Mouse (Mus musculus): ENCODE results near the gene Spns3. TPM values are rescaled to one million over a fixed set of nuclear protein-coding genes. Genes with fewer than 3 reads are reported as not detected.

Gene Spns3
- total and polyA plus RNA-seq, 2 experiments from 2014 or later, result 0.10 to 0.25 TPM

GRCm38 (mm10) chr11:72542586-72542985, 7.7 kb downstream of the Spns3 start:
- DNase-seq (ENCODE audit: low spot score), result no peak
- H3K4me2 ChIP-seq (ENCODE audit: low read depth, low read length), result no peak overlapping the region
- WGBS, result 81% methylated on average over 1 of the region's 1 CpGs
- no peak for TF ChIP-seq CTCF (IDR thresholded peaks at IDR 0.05; ENCODE audit: low read depth)
- ATAC-seq, result no peak
- H3K9ac ChIP-seq (replicated peaks; ENCODE audit: low read length), result no peak overlapping the region
- H3K27ac ChIP-seq, result no peak overlapping the region
- H3K9me3 ChIP-seq (ENCODE audit: low read length), result no peaks in the 10 kb centered on the region
- H3K4me3 ChIP-seq (ENCODE audit: low read length), result no peak overlapping the region
- no peaks in the 10 kb centered on the region for H3K4me1 ChIP-seq (ENCODE audit: insufficient read depth, low read length)
- H3K36me3 ChIP-seq (ENCODE audit: insufficient read depth, low read length), result no peaks in the 10 kb centered on the region
- H3K27me3 ChIP-seq (ENCODE audit: insufficient read depth, low read length), result no peaks in the 10 kb centered on the region

- no peaks in the 10 kb centered on the region for H3K9me3 ChIP-seq (ENCODE audit: low read length)
- no peaks in the 10 kb centered on the region for H3K36me3 ChIP-seq (ENCODE audit: insufficient read depth, low read length)
- DNase-seq (ENCODE audit: low spot score), result no peak
- H3K4me3 ChIP-seq (ENCODE audit: low read length), result no peak overlapping the region
- H3K9ac ChIP-seq (replicated peaks; ENCODE audit: low read length), result no peak overlapping the region
- no peaks in the 10 kb centered on the region for H3K27me3 ChIP-seq (ENCODE audit: insufficient read depth, low read length)
- H3K4me1 ChIP-seq (ENCODE audit: insufficient read depth, low read length), result no peaks in the 10 kb centered on the region
- no peak for TF ChIP-seq CTCF (IDR thresholded peaks at IDR 0.05; ENCODE audit: low read depth)
- H3K4me2 ChIP-seq (ENCODE audit: low read depth, low read length), result no peak overlapping the region
- 63% methylated on average over 10 of the region's 10 CpGs for WGBS
- no peak for ATAC-seq
- no peak overlapping the region for H3K27ac ChIP-seq
Measured at GRCm38 (mm10) chr11:72541928-72542327, 8.4 kb downstream of the Spns3 start.

GRCm38 (mm10) chr11:72540437-72540836, 9.9 kb downstream of the Spns3 start:
- DNase-seq (ENCODE audit: low spot score) (peak; percentile 49), ATAC-seq (no peak; the same call in 1 of the 2 replicates)
- H3K9ac ChIP-seq (replicated peaks; ENCODE audit: low read length), result no peak overlapping the region
- no peaks in the 10 kb centered on the region for H3K9me3 ChIP-seq (ENCODE audit: low read length)
- no peak overlapping the region for H3K4me3 ChIP-seq (ENCODE audit: low read length)
- 51% methylated on average over 6 of the region's 6 CpGs for WGBS
- H3K27me3 ChIP-seq (ENCODE audit: insufficient read depth, low read length), result no peaks in the 10 kb centered on the region
- TF ChIP-seq CTCF (IDR thresholded peaks at IDR 0.05; ENCODE audit: low read depth), result no peak
- no peak overlapping the region for H3K4me2 ChIP-seq (ENCODE audit: low read depth, low read length)
- H3K27ac ChIP-seq, result no peak overlapping the region
- no peaks in the 10 kb centered on the region for H3K4me1 ChIP-seq (ENCODE audit: insufficient read depth, low read length)
- no peaks in the 10 kb centered on the region for H3K36me3 ChIP-seq (ENCODE audit: insufficient read depth, low read length)

GRCm38 (mm10) chr11:72538811-72539210, 11.5 kb downstream of the Spns3 start:
- no peaks in the 10 kb centered on the region for H3K4me1 ChIP-seq (ENCODE audit: insufficient read depth, low read length)
- no peak overlapping the region for H3K27ac ChIP-seq
- 95% methylated on average over 7 of the region's 7 CpGs for WGBS
- H3K27me3 ChIP-seq (ENCODE audit: insufficient read depth, low read length), result no peaks in the 10 kb centered on the region
- H3K9me3 ChIP-seq (ENCODE audit: low read length), result no peaks in the 10 kb centered on the region
- H3K36me3 ChIP-seq (ENCODE audit: insufficient read depth, low read length), result no peaks in the 10 kb centered on the region
- TF ChIP-seq CTCF (IDR thresholded peaks at IDR 0.05; ENCODE audit: low read depth), result no peak
- H3K4me2 ChIP-seq (ENCODE audit: low read depth, low read length), result no peak overlapping the region
- H3K4me3 ChIP-seq (ENCODE audit: low read length), result no peak overlapping the region
- DNase-seq (ENCODE audit: low spot score) (no peak), ATAC-seq (no peak)
- no peak overlapping the region for H3K9ac ChIP-seq (replicated peaks; ENCODE audit: low read length)

- no peaks in the 10 kb centered on the region for H3K4me1 ChIP-seq (ENCODE audit: insufficient read depth, low read length)
- no peak for ATAC-seq
Measured at GRCm38 (mm10) chr11:72538037-72538755, 12.1 kb downstream of the Spns3 start.

GRCm38 (mm10) chr11:72537503-72537902, 12.8 kb downstream of the Spns3 start:
- H3K9ac ChIP-seq (replicated peaks; ENCODE audit: low read length), result no peak overlapping the region
- H3K9me3 ChIP-seq (ENCODE audit: low read length), result no peaks in the 10 kb centered on the region
- no peaks in the 10 kb centered on the region for H3K4me1 ChIP-seq (ENCODE audit: insufficient read depth, low read length)
- no peak overlapping the region for H3K4me2 ChIP-seq (ENCODE audit: low read depth, low read length)
- H3K4me3 ChIP-seq (ENCODE audit: low read length), result no peak overlapping the region
- 88% methylated on average over 2 of the region's 2 CpGs for WGBS
- H3K36me3 ChIP-seq (ENCODE audit: insufficient read depth, low read length), result no peaks in the 10 kb centered on the region
- no peak overlapping the region for H3K27ac ChIP-seq
- ATAC-seq, result no peak
- DNase-seq (ENCODE audit: low spot score), result no peak
- TF ChIP-seq CTCF (IDR thresholded peaks at IDR 0.05; ENCODE audit: low read depth), result no peak
- H3K27me3 ChIP-seq (ENCODE audit: insufficient read depth, low read length), result no peaks in the 10 kb centered on the region

More at GRCm38 (mm10) chr11:72538037-72538755, 12.1 kb downstream of the Spns3 start:
- H3K4me3 ChIP-seq (ENCODE audit: low read length), result no peak overlapping the region
- H3K27ac ChIP-seq, result no peak overlapping the region
- DNase-seq (ENCODE audit: low spot score), result no peak
- H3K4me2 ChIP-seq (ENCODE audit: low read depth, low read length), result no peak overlapping the region
- no peaks in the 10 kb centered on the region for H3K36me3 ChIP-seq (ENCODE audit: insufficient read depth, low read length)
- H3K27me3 ChIP-seq (ENCODE audit: insufficient read depth, low read length), result no peaks in the 10 kb centered on the region
- 52% methylated on average over 8 of the region's 8 CpGs for WGBS
- no peaks in the 10 kb centered on the region for H3K9me3 ChIP-seq (ENCODE audit: low read length)
- no peak overlapping the region for H3K9ac ChIP-seq (replicated peaks; ENCODE audit: low read length)
- TF ChIP-seq CTCF (IDR thresholded peaks at IDR 0.05; ENCODE audit: low read depth), result no peak

GRCm38 (mm10) chr11:72535519-72535918, 14.8 kb downstream of the Spns3 start:
- H3K9ac ChIP-seq (replicated peaks; ENCODE audit: low read length), result no peak overlapping the region
- DNase-seq (ENCODE audit: low spot score) (no peak), ATAC-seq (no peak)
- 79% methylated on average over 3 of the region's 3 CpGs for WGBS
- H3K4me3 ChIP-seq (ENCODE audit: low read length), result no peak overlapping the region
- peak; percentile 56 for TF ChIP-seq CTCF (IDR thresholded peaks at IDR 0.05; ENCODE audit: low read depth)
- H3K36me3 ChIP-seq (ENCODE audit: insufficient read depth, low read length), result no peaks in the 10 kb centered on the region
- no peak overlapping the region for H3K27ac ChIP-seq
- H3K4me2 ChIP-seq (ENCODE audit: low read depth, low read length), result no peak overlapping the region
- H3K4me1 ChIP-seq (ENCODE audit: insufficient read depth, low read length), result no peaks in the 10 kb centered on the region
- no peaks in the 10 kb centered on the region for H3K27me3 ChIP-seq (ENCODE audit: insufficient read depth, low read length)
- no peaks in the 10 kb centered on the region for H3K9me3 ChIP-seq (ENCODE audit: low read length)
